Mouse (Mus musculus) 3T3-L1 (cell line): ENCODE measurements at regions not wholly inside any gene's neighbourhood (a gene's known extent, or its start where the extent isn't known, plus 50 kb on each side); places are given as distances from the start of the nearest gene placed in this dataset.

Experiments used
- DNase-seq: peaks from one replicate; pipeline ENCODE4 v3.0.0-alpha.2; 2015; ENCODE audit warnings: low read depth, low spot score

GRCm38 (mm10) chr4:12837097-12837426 lies 665.2 kb upstream of the Fam92a start:
- no peak for DNase-seq

DNA sequence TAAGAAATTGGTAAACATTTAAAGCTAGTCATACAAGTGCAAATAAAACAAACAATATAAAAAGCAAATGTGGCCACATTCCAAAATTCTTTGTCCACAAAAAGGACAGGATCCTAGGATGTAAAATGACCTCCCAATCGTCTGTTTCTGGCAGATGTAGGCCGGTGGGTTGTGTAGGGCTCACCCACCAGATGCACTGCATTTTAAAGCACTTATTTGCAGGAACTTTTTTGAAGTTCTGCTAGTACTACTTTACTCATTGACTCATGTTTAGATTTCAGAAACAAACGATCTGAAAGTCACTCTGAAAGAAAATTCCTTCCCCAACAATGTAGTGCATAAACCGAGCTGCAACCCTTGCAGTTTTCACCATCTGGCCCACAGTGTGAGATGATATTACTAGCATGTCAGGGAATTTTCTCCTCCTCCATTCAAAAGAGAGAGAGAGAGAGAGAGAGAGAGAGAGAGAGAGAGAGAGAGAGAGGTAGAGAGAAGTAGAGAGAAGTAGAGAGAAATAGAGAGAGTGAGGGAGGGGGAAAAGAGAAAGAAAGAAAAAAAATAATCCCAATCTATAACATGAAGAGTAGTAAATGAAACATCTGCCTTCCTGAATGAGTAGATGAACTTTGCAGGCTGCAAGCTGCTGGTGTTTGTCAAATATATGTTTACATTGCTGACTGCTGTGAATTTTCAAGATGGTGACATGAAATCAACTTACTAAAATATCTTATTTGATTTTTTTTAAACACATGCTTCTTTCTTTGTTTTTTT lies 664.7 kb upstream of the Fam92a start:
- no peak for DNase-seq

- no peak for DNase-seq
These were observed 654.6 kb upstream of the Fam92a start for GRCm38 (mm10) chr4:12826419-12826818.

- no peak for DNase-seq
These were observed 642.4 kb upstream of the Fam92a start for GRCm38 (mm10) chr4:12814251-12814650.

- no peak for DNase-seq
These were observed 629.4 kb upstream of the Fam92a start for GRCm38 (mm10) chr4:12801186-12801585.

DNA sequence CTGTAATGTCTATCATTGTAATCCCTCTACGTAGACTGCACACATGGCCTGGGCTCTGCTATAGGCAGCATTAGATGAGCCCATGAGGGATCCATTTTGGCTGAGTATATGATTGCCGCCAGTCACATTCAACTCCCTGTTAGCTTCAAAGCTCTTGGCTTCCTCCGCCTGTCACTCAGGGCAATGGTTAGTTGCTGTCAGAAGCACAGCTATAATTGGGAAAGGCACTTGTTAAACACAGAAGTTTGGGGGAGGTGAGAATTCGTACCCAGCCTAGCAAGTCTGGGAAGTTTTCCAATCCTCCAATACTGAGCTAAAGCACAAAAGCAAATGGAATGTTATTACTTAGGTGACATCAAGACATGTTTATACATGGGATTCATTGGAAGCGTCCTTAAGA lies 627.7 kb upstream of the Fam92a start:
- DNase-seq, result no peak

DNA sequence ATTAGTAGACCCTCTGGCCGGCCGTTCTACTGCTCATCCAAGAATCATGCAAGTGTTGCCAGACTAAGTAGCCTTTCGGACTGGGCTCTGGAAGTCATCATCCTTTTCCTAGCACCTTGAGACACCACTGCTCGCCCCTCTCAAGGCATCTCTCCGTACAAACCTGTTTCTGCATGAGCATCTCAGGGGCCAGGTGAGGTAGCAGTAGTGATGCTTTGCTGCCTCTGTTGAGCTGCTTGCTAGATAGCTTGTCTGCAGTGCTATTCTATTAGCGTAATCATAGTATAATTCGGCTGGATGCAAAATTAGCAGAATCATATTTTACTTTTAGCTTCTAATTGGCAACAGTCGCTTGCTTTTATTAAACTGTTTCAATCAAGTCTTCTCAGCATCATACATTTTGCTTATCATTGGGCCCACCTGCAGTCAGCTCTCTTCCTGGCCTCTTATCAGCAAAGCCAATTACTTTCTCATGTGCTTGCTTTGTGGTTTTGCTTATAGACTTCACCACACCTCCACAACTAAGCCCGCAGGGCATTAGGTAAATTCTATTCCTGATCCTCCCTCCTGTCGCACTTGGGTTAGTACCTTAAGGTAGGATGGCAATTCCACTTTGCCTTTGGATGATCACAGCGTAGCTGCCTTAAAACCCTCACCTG lies 621.1 kb upstream of the Fam92a start:
- DNase-seq, result no peak

- DNase-seq, result no peak
These were observed 620.2 kb upstream of the Fam92a start for GRCm38 (mm10) chr4:12791786-12792674.

DNA sequence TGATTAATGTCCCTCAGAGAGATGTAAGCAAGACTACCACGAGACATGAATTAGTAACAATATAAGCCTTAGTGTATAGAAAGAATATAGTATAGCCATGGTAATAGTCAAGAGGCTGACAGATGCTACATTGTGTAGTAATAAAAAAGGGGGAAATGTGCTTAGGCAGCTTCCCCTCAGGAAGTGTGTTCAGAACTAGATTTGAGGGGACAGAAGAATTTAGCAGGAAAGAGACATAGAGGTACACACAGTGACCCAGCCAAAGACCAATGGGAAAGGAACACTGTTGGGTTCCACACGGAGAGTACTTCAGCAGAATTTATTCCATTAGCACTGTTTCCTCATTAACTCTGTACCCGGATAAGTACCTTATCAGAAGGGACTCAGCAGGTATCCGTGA lies 614.0 kb upstream of the Fam92a start:
- no peak for DNase-seq

DNA sequence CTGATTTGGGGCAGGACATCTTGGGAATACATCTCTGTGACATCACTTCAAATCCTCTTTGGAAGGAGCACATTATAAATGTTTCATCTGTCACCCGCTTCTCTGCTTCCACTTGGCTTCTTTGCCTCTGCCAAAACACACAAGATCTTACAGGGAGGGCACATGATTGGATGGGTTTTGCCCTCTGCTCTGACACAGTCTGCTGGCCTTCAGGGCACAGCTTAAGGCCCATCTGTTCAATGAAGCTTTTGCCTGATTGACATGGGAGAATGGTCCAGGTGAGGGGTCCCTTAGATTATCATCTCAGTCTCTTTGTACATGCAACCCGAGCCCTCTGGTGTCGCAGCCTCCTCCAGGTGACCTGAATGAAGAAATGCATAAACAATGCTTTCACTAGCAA lies 612.7 kb upstream of the Fam92a start:
- DNase-seq, result no peak

GRCm38 (mm10) chr4:12784068-12784467 lies 612.3 kb upstream of the Fam92a start:
- no peak for DNase-seq

DNA sequence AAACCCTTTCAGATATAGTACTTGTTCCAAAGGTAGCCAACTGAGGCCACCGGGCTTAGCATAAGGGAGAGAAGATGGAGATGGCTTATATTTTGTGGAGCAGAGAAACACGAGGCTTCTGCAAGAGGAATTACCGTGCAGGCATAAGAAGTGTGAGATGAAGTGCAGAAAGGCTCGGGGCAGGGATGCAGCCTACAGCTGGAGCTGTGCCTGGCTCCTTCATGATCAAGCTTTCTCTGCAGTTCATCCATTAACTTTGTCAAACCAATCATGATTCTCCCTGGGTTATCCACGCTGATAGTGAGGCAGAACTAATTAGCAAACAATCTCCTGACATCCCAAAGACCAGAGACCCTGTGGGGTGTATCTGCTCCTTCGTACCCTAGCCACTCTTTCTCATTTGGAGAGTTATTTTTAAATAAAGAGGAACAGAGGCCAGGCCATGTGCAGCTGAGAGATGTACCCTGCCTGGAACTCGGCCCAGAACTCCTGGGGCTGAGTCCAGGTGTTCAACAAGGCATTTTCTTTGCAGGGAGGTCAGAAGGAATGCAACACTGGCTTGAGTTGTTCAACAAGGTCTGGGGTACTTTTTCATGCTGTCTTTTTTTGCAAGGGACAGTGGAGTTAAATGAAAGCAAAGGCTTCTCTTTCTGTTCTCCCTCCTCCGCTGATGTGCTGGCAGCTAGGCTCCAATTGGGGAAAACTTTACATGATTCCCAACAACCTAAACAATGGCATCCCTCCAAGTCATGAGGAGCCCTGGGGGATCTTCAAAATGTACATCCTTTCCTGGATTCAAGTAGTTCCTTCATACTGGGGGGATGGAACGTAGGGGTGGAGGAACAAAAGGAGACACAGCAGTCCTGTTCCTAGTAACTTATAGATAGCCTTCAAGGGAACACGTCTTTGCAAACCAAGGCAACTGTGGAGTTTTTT lies 610.4 kb upstream of the Fam92a start:
- no peak for DNase-seq

GRCm38 (mm10) chr4:12780254-12780653 lies 608.4 kb upstream of the Fam92a start:
- DNase-seq, result no peak

DNA sequence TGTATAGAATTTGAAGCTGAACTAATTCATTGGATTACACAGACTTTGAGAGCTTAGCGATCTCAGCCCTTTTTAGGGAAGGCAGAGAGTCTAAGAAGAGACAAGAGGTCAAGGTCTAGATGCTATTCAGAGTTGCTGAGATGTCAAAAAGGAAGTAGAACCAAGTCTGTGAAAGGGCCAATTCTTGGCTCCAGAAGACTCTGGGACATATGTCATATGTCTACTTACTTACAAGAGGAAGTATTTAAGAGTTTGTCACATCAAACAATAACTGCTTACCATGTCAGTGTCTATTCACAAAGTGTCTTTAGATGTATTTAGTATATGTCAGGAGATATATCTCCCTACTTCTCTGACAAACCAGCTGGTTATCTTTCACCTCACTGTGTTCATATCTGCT lies 607.4 kb upstream of the Fam92a start:
- no peak for DNase-seq

GRCm38 (mm10) chr4:12778163-12778562 lies 606.3 kb upstream of the Fam92a start:
- no peak for DNase-seq

- DNase-seq, result no peak
These were observed 604.4 kb upstream of the Fam92a start for GRCm38 (mm10) chr4:12776217-12776578.

DNA sequence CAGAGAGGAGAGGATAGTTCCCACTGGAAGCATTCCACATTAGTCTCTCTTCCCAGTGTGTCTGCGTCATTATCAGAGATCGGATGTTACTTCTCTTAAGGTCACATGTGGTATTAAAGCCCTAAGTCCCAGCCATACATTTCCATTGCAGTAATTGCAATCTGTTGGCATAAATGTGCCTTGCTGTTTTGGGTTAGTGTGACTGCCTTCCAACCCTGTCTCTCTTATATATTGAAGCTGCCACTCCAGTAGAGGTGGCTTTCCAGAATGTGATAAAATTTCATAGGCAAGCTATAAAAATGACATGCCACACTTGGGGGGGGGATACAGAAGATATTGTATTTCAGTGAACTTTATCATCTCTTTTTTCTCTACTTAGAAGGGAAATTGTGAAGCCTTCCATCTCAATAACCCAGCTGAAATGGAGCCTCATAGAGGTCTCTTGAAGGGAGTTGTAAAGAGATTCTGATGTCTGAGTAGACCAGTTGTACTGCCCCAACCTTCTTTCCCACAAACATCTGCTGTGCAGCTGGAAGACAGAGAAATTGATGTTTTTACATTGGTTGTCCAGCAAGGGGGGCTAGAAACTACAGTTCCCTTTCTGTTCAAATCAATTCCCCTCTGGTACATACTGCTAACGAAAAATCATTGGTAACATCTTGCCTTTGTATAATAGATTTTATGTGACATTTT lies 603.9 kb upstream of the Fam92a start:
- DNase-seq, result peak; percentile 2

GRCm38 (mm10) chr4:12775090-12775489 lies 603.3 kb upstream of the Fam92a start:
- DNase-seq, result no peak

DNA sequence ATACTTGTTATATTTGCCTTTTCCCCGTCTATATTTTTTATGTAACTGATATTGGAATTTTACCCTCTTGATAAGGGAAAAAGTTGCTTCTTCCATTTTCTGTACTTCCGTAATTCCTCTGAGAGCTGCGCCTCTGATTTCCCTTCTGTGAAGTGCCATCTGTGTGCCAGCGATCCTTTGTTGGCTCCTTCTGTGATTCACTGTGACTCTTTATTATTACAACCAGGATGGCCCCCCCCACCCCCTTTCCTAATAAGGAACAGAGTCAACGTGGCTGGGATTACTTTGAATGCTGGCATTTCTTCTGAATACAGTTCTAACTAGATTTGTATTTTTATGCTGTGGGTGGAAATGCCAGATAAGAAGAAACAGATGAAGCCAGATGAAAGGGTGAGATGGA lies 602.9 kb upstream of the Fam92a start:
- DNase-seq, result no peak

DNA sequence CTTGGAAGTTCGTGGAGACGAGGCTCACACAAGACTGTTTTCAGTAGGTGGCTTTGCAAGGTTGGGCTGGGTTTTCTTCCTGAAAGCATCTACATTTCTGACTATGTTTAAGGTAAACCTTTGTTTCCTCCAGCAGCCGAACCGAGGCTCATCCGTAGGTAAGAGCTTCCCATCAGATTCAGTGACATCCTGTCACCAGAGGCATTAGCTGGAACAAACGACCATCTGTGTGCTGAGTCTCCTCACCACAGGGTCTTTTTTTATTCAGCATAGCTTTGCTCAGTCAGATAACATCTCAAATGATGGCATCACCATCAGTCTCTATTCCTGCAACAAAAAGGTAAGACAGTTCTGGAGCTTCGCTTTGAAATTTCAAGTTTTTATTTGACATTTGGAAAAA lies 601.4 kb upstream of the Fam92a start:
- DNase-seq, result no peak
